Mouse (Mus musculus): ENCODE measurements around the gene Dlg2.

- no peak for TF ChIP-seq CTCF (IDR thresholded peaks at IDR 0.05; ENCODE audit: insufficient read depth, low read length)
- no peak for TF ChIP-seq POLR2A (IDR thresholded peaks at IDR 0.05; ENCODE audit: borderline replicate concordance, extremely low read depth, low read depth, low read length)
These were observed 953.3 kb downstream of the Dlg2 start for GRCm38 (mm10) chr7:91429712-91430275.
